Mouse (Mus musculus) embryonic facial prominence, embryonic 10.5 days (tissue): ENCODE measurements around the gene Camk1g. TPM values are rescaled to one million over a fixed set of nuclear protein-coding genes. Genes with fewer than 3 reads are reported as not detected.

Experiments
- DNase-seq: peaks from one replicate; pipeline ENCODE4 v3.0.0-alpha.2; 2017; ENCODE audit warnings: low spot score
- H3K27ac ChIP-seq: fragments of 300-500 bp; sonication (generic); replicated peaks from 2 replicates; pipeline ENCODE4 v1.5.1; 2016; ENCODE audit warnings: mild to moderate bottlenecking
- H3K27me3 ChIP-seq: fragments of 300-500 bp; sonication (generic); replicated peaks from 2 replicates; pipeline ENCODE4 v1.6.1; 2016; ENCODE audit warnings: low read depth, mild to moderate bottlenecking; ENCODE audit not compliant: poor library complexity, severe bottlenecking
- H3K36me3 ChIP-seq: fragments of 300-500 bp; sonication (generic); replicated peaks from 2 replicates; pipeline ENCODE4 v1.6.1; 2016; ENCODE audit warnings: mild to moderate bottlenecking, moderate library complexity
- H3K4me1 ChIP-seq: fragments of 300-500 bp; sonication (generic); 2 replicates; pipeline ENCODE4 v1.6.1; 2016
- H3K4me3 ChIP-seq: fragments of 300-500 bp; sonication (generic); 2 replicates; pipeline ENCODE4 v1.5.1; 2016; ENCODE audit warnings: mild to moderate bottlenecking, moderate library complexity
- H3K9me3 ChIP-seq: fragments of 300-500 bp; sonication (generic); 2 replicates; pipeline ENCODE4 v1.6.1; 2016; ENCODE audit warnings: mild to moderate bottlenecking
- WGBS: fragments of 180-500 bp; shearing (Covaris S2); methylation state at CpG from one replicate; pipeline ENCODE4 v1.1.7; 2016; 5-methylcytosine and 5-hydroxymethylcytosine counted together
- polyA plus RNA-seq: library from polyadenylated mRNA; unstranded; fragments of >200 nt; fragmentation: Nextera tagmentation; extraction: Ambion mirVana; gene quantifications from 2 replicates; pipeline ENCODE4 v1.2.1, GENCODE M21; 2016

Camk1g gene
- polyA plus RNA-seq, 1 experiment from 2014 or later: 17.5 TPM

- no peak overlapping the region for H3K4me3 ChIP-seq
- no peaks in the 10 kb centered on the region for H3K36me3 ChIP-seq
- peaks cover 33% of the 10 kb centered on the region for H3K4me1 ChIP-seq
- no peaks in the 10 kb centered on the region for H3K9me3 ChIP-seq
- 22% methylated on average over 3 of the region's 3 CpGs for WGBS
- no peak for DNase-seq
- H3K27me3 ChIP-seq: peaks cover 15% of the 10 kb centered on the region; the same call in 1 of the 2 replicates
- H3K27ac ChIP-seq: peak overlapping the region; percentile 8; the same call in 1 of the 2 replicates
These were observed 19.4 kb upstream of the Camk1g start for GRCm38 (mm10) chr1:193389505-193389904.

GRCm38 (mm10) chr1:193387241-193387640 lies 17.1 kb upstream of the Camk1g start:
- Histone ChIP-seq H3K27me3 (peaks cover 15% of the 10 kb centered on the region; the same call in 1 of the 2 replicates), H3K9me3 (no peaks in the 10 kb centered on the region), H3K36me3 (no peaks in the 10 kb centered on the region), H3K4me3 (no peak overlapping the region), H3K4me1 (peaks cover 44% of the 10 kb centered on the region), H3K27ac (no peak overlapping the region)
- DNase-seq: no peak
- WGBS: 56% methylated on average over 2 of the region's 2 CpGs

- 1% methylated on average over 5 of the region's 5 CpGs for WGBS
- no peak overlapping the region for H3K4me3 ChIP-seq
- H3K36me3 ChIP-seq: no peaks in the 10 kb centered on the region
- peak; percentile 82 for DNase-seq
- H3K27ac ChIP-seq: peak overlapping the region; percentile 59; the same call in 1 of the 2 replicates
- peaks cover 20% of the 10 kb centered on the region; the same call in 1 of the 2 replicates for H3K27me3 ChIP-seq
- H3K4me1 ChIP-seq: peaks cover 54% of the 10 kb centered on the region
- no peaks in the 10 kb centered on the region for H3K9me3 ChIP-seq
These were observed 16.0 kb upstream of the Camk1g start for GRCm38 (mm10) chr1:193386136-193386535.

DNA sequence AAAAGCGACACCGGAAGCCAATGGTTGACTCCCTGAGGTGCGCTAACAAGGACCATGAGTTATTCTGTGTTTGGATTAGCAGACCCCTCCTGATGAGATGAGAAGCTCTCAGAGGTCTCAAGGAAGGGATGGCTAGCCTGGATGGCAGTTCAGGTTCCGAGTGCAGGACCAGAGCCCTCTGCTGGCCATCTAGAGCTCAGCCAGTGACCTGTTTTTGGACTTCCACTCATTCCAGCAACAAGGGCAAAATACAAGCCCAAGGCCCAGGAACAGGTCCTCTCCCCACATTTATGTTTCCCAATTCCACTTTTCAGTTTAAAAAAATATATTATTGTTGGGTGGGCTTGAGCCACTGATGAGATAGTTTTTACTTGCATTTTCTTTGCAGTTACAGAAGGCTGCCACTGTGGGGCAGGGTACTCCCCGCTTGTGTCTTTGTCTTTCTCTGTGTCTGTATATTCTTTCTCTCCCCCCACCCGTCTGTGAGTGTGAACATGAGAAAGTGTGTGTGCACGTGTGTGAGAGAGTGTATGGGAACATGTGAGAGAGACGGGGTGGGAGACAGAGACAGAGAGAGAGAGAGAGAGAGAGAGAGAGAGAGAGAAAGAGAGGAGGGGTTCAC lies 12.9 kb upstream of the Camk1g start:
- no peaks in the 10 kb centered on the region for H3K9me3 ChIP-seq
- peaks cover 24% of the 10 kb centered on the region for H3K27me3 ChIP-seq
- H3K4me1 ChIP-seq: peaks cover 34% of the 10 kb centered on the region
- no peaks in the 10 kb centered on the region for H3K36me3 ChIP-seq
- H3K27ac ChIP-seq: peak overlapping the region; percentile 86
- peak; percentile 80 for DNase-seq
- peak overlapping the region; percentile 57 for H3K4me3 ChIP-seq
- WGBS: 7% methylated on average over 8 of the region's 8 CpGs

DNA sequence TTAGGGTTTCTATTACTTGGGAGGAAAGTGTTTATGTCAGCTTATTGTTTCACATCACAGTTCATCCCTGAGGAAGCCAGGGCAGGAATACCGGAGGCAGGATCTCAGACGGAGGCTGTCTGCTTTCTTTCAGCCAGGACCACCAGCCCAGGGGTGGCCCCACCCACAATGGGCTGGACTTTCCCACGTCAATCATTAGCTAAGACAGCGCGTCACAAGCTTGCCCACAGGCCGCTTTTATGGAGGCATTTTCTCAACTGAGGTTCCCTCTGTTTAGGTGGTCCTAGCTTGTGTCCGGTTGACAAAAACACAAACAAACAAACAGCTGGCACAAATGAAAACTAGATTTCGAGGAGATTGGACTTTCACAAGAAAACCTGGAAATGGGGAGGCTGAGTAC lies 12.3 kb upstream of the Camk1g start:
- Histone ChIP-seq H3K9me3 (no peaks in the 10 kb centered on the region), H3K4me3 (peak overlapping the region; percentile 57), H3K4me1 (peaks cover 34% of the 10 kb centered on the region), H3K36me3 (no peaks in the 10 kb centered on the region), H3K27ac (peak overlapping the region; percentile 86), H3K27me3 (peaks cover 22% of the 10 kb centered on the region)
- peak; percentile 85 for DNase-seq
- under 1% methylated on average over 8 of the region's 8 CpGs for WGBS

- peak overlapping the region; percentile 57 for H3K4me3 ChIP-seq
- H3K27me3 ChIP-seq: peaks cover 16% of the 10 kb centered on the region; the same call in 1 of the 2 replicates
- no peaks in the 10 kb centered on the region for H3K36me3 ChIP-seq
- peak; percentile 30 for DNase-seq
- peaks cover 32% of the 10 kb centered on the region for H3K4me1 ChIP-seq
- H3K9me3 ChIP-seq: no peaks in the 10 kb centered on the region
- WGBS: 36% methylated on average over 11 of the region's 11 CpGs
- peak overlapping the region; percentile 86 for H3K27ac ChIP-seq
These were observed 11.7 kb upstream of the Camk1g start for GRCm38 (mm10) chr1:193381597-193382404.

- 89% methylated on average over 5 of the region's 5 CpGs for WGBS
- Histone ChIP-seq H3K27ac (peak overlapping the region; percentile 86; the same call in 1 of the 2 replicates), H3K4me3 (no peak overlapping the region), H3K9me3 (no peaks in the 10 kb centered on the region), H3K27me3 (peaks cover 13% of the 10 kb centered on the region; the same call in 1 of the 2 replicates), H3K36me3 (no peaks in the 10 kb centered on the region), H3K4me1 (peaks cover 26% of the 10 kb centered on the region)
- DNase-seq: no peak
These were observed 10.8 kb upstream of the Camk1g start for GRCm38 (mm10) chr1:193380877-193381276.

- H3K4me3 ChIP-seq: no peak overlapping the region
- no peaks in the 10 kb centered on the region for H3K9me3 ChIP-seq
- peaks cover 13% of the 10 kb centered on the region; the same call in 1 of the 2 replicates for H3K27me3 ChIP-seq
- H3K4me1 ChIP-seq: peaks cover 25% of the 10 kb centered on the region
- no peak overlapping the region for H3K27ac ChIP-seq
- WGBS: 79% methylated on average over 6 of the region's 6 CpGs
- no peak for DNase-seq
- no peaks in the 10 kb centered on the region for H3K36me3 ChIP-seq
These were observed 9.5 kb upstream of the Camk1g start for GRCm38 (mm10) chr1:193379634-193380033.

DNA sequence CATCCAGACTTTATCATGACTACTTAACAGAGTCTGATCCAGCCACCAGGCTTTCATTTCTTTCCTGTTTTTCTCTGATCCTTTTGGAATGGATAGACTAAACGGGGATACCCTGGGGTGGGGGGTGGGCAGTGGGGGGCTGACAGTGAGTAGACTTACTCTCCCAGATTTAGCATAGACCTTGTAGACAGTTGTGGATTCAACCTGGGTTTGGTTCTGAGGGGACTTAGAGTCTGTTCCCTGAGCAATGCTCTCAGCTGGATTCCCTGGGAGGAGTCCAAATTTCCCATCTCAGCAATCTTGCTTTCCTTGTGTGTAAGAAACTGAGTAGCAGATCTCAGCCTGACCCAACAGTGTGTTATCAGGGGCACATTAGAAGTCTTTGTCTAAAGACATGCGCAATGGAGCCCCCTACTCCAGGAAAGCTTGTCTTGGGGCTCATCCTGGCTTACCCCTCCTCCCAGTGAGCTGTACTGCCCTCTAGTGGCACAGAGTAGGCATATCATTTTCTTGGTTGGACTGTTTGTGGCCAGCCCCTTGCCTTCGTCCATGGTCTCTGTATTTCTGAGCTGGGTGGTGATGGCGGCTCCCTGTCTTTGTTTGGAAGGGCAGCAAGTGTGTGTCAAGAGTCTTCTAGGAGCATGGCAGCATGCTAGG lies 6.5 kb upstream of the Camk1g start:
- no peak overlapping the region for H3K27ac ChIP-seq
- no peaks in the 10 kb centered on the region for H3K36me3 ChIP-seq
- peaks cover 12% of the 10 kb centered on the region; the same call in 1 of the 2 replicates for H3K27me3 ChIP-seq
- no peak overlapping the region for H3K4me3 ChIP-seq
- WGBS: 32% methylated on average over 4 of the region's 4 CpGs
- peaks cover 8% of the 10 kb centered on the region for H3K4me1 ChIP-seq
- DNase-seq: peak; percentile 68
- H3K9me3 ChIP-seq: 0 out of 2 replicates have a peak, but pooled peaks cover 2% of the 10 kb centered on the region

GRCm38 (mm10) chr1:193373906-193374413 lies 3.9 kb upstream of the Camk1g start:
- no peaks in the 10 kb centered on the region for H3K27me3 ChIP-seq
- 90% methylated on average over 6 of the region's 6 CpGs for WGBS
- H3K4me1 ChIP-seq: peaks cover 24% of the 10 kb centered on the region
- no peaks in the 10 kb centered on the region for H3K36me3 ChIP-seq
- H3K27ac ChIP-seq: no peak overlapping the region
- no peak for DNase-seq
- H3K4me3 ChIP-seq: no peak overlapping the region
- 0 out of 2 replicates have a peak, but pooled peaks cover 2% of the 10 kb centered on the region for H3K9me3 ChIP-seq

DNA sequence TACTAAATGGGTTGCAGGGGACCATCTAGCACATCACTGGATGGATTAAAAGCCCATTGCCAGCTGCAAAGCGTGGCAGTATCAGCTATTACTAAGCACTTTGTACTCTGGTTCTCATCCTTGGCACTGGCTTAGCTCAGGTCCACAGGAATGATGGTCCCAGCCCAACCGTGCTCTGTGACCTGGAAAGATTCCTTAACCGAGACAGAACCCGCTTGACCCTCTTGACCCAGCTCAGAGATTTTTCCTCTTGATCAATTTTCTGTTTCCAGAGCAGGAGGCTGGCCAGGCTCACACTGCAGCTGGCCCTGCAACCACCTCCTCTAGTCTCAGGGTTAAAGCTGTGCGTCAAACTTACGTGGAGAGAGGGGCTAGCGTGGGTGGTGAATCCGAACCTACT lies 1.0 kb downstream of the Camk1g start:
- Histone ChIP-seq H3K27me3 (no peaks in the 10 kb centered on the region), H3K4me3 (peak overlapping the region; percentile 58), H3K27ac (peak overlapping the region; percentile 78), H3K36me3 (no peaks in the 10 kb centered on the region), H3K9me3 (0 out of 2 replicates have a peak, but pooled peaks cover 2% of the 10 kb centered on the region), H3K4me1 (peaks cover 33% of the 10 kb centered on the region)
- no peak for DNase-seq
- WGBS: 40% methylated on average over 8 of the region's 8 CpGs

DNA sequence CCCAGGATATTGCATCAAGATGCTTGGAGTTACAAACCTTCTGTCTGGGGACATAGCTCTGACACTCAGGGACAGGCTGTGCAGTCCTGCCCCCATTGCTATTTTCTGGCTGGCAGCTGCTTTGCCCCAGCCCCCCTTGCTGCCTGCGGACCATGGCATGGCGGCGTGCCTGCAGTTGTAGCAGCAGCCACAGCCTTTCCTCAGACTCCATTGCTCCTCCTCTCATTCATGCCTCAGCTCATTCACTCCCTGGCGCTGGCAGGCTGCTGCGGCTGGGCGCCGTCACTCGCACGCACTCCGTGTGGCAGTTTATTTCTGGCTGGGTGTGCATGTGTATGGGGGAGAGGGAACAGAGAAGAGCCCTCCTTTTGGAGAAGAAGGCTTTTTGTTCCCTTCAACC lies 2.0 kb downstream of the Camk1g start:
- no peaks in the 10 kb centered on the region for H3K9me3 ChIP-seq
- DNase-seq: no peak
- H3K4me3 ChIP-seq: 0 out of 2 replicates have a peak overlapping the region, but pooled peaks have one; percentile 18
- 51% methylated on average over 10 of the region's 10 CpGs for WGBS
- H3K27ac ChIP-seq: no peak overlapping the region
- peaks cover 33% of the 10 kb centered on the region for H3K4me1 ChIP-seq
- H3K27me3 ChIP-seq: no peaks in the 10 kb centered on the region
- no peaks in the 10 kb centered on the region for H3K36me3 ChIP-seq
